Comparison of ENCODE assay signal across 8 mouse cellular contexts in genomic region chr1:132739077-132739521, GRCm38 (mm10). TPM values are rescaled to one million over a fixed set of nuclear protein-coding genes. Genes with fewer than 3 reads are reported as not detected.
A peak's percentile ranks its signal among the peaks of the same experiment; 100 is the strongest.
DNase-seq lines count a peak whose midpoint lies in the region; ATAC-seq lines count a peak whose summit lies in the region.

No protein-coding gene starts in this region.

- no peak overlapping the region for H3K9ac ChIP-seq in stomach, embryonic 15.5 days

- no peak for ATAC-seq in stomach, embryonic 15.5 days (ENCODE audit: insufficient read depth, low FRiP score, low read depth)

- H3K27me3 ChIP-seq in stomach, embryonic 15.5 days (replicated peaks) = peaks cover 39% of the 10 kb centered on the region

- no peak overlapping the region for H3K27ac ChIP-seq in stomach, embryonic 15.5 days

- intact Hi-C loops in left cerebral cortex, postnatal 4 days (cut with DNase I) = loop anchor here (5.0 kb wide), 1 partner anchor 107 kb away; no protein-coding TSS in a partner anchor
- intact Hi-C loops in heart, postnatal 36 days (cut with DNase I) = no loop called here

- H3K36me3 ChIP-seq in stomach, embryonic 15.5 days = no peaks in the 10 kb centered on the region

- H3K4me3 ChIP-seq in stomach, embryonic 15.5 days (replicated peaks) = no peak overlapping the region

- H3K4me1 ChIP-seq in stomach, embryonic 15.5 days = 0 out of 2 replicates have a peak, but pooled peaks cover 6% of the 10 kb centered on the region

- 2% methylated on average over 11 of the region's 11 CpGs for WGBS in stomach, embryonic 15.5 days

- H3K4me2 ChIP-seq in stomach, embryonic 15.5 days = peak overlapping the region; percentile 21; the same call in 1 of the 2 replicates

- H3K9me3 ChIP-seq in stomach, embryonic 15.5 days = no peaks in the 10 kb centered on the region

- peak; percentile 4 for DNase-seq in Muller cell, postnatal 12 days (ENCODE audit: inconsistent ontology term)
- DNase-seq in cerebellum, postnatal 10 days = peak; percentile 80 to 83
- DNase-seq in frontal cortex, postnatal 14 days (ENCODE audit: low spot score in 2 of 2) = peak; percentile 59 to 68
- peak; percentile 64 for DNase-seq in left cerebral cortex, postnatal 4 days
- no peak for DNase-seq in urinary bladder, postnatal 36 days (ENCODE audit: low spot score in 2 of 2)
- DNase-seq in kidney, adult 9 months = no peak
- no peak for DNase-seq in heart, postnatal 36 days

RNA-seq across cellular contexts. Expression of gene Nfasc, which starts 2.5 kb away (rescaled TPM):
- total RNA-seq in left cerebral cortex, postnatal 4 days (2021) = 100 to 1,000 TPM; 126 to 128 TPM
- 3.2 and 3.8 TPM in 2 replicates for polyA plus RNA-seq in stomach, embryonic 15.5 days (2015; fragmentation: Nextera tagmentation; extraction: Ambion mirVana)
- total RNA-seq in heart, postnatal 36 days (2021) = under 1 TPM; 0.19 to 0.33 TPM

Comparison
In these comparisons a context has a peak if more than half of its experiments do, and no peak if none do; other contexts are left out.
1. DNase-seq: peak in Muller cell, postnatal 12 days (single experiment), cerebellum, postnatal 10 days (2 of 2), frontal cortex, postnatal 14 days (2 of 2) and left cerebral cortex, postnatal 4 days (single experiment); none in urinary bladder, postnatal 36 days (0 of 2), kidney, adult 9 months (single experiment) and heart, postnatal 36 days (0 of 2).
2. RNA of gene Nfasc, which starts 2.5 kb away (total RNA-seq): 126 to 128 TPM in left cerebral cortex, postnatal 4 days; 0.19 to 0.33 TPM in heart, postnatal 36 days; every median in the first group is over 10 times any median in the second.